Mouse (Mus musculus) CH12.LX (cell line): ENCODE results near the gene Ripply1.
A peak's percentile ranks its signal among the peaks of the same experiment; 100 is the strongest.

Source experiments
- CHD2 ChIP-seq: IDR thresholded peaks from 2 replicates; pipeline ENCODE4 v1.6.1; 2011; ENCODE audit warnings: low read length, improper control_type of control experiment
- CTCF ChIP-seq, 2 experiments: IDR thresholded peaks in 1 of 2; conservative IDR thresholded peaks in 1 of 2; 2 replicates each; pipeline ENCODE4 v1.5.1; 2011 to 2012; ENCODE audit warnings: low read depth in 2 of 2, low read length in 2 of 2, improper control_type of control experiment in 1 of 2, inconsistent platforms in 1 of 2, mild to moderate bottlenecking in 1 of 2, moderate library complexity in 1 of 2
- GABPA ChIP-seq: IDR thresholded peaks from 2 replicates; pipeline ENCODE4 v1.6.1; 2012; ENCODE audit warnings: low read depth, low read length, improper control_type of control experiment, inconsistent platforms; ENCODE audit not compliant: insufficient replicate concordance
- MEF2A ChIP-seq: IDR thresholded peaks from 2 replicates; pipeline ENCODE4 v1.6.1; 2014; ENCODE audit warnings: low read depth, mild to moderate bottlenecking, inconsistent platforms, low read length, improper control_type of control experiment, borderline replicate concordance
- POLR2A ChIP-seq: IDR thresholded peaks from 2 replicates; pipeline ENCODE4 v1.6.1; 2011; ENCODE audit warnings: low read depth, mild to moderate bottlenecking, improper control_type of control experiment, low read length
- POLR2AphosphoS2 ChIP-seq: IDR thresholded peaks from 2 replicates; pipeline ENCODE4 v1.6.1; 2011; ENCODE audit warnings: low read depth, low read length, improper control_type of control experiment
- SMC3 ChIP-seq: IDR thresholded peaks from 2 replicates; pipeline ENCODE4 v1.6.1; 2011; ENCODE audit warnings: low read depth, low read length, improper control_type of control experiment
- USF2 ChIP-seq: conservative IDR thresholded peaks from 2 replicates; pipeline ENCODE4 v1.6.1; 2011; ENCODE audit warnings: low read depth, low read length, improper control_type of control experiment

GRCm38 (mm10) chrX:139751855-139752254 is 30.3 kb downstream of the Ripply1 start:
- TF ChIP-seq POLR2A: no peak
- TF ChIP-seq GABPA: no peak
- no peak for TF ChIP-seq POLR2AphosphoS2
- no peak for TF ChIP-seq CHD2
- peak; percentile 39 for TF ChIP-seq SMC3
- TF ChIP-seq CTCF (conservative IDR thresholded peaks at IDR 0.05 in 1 of 2, IDR thresholded peaks at IDR 0.05 in 1 of 2; ENCODE audit: low read depth in 2 of 2, low read length in 2 of 2): peak; percentile 39 to 67; a peak in 2 of 4 replicates
- TF ChIP-seq USF2: no peak
- TF ChIP-seq MEF2A: no peak
